Mouse (Mus musculus): ENCODE measurements around the gene Ms4a15. TPM values are rescaled to one million over a fixed set of nuclear protein-coding genes. Genes with fewer than 3 reads are reported as not detected.

The Ms4a15 gene
- polyA plus RNA-seq, 1 experiment from 2014 or later: not detected

GRCm38 (mm10) chr19:10936077-10936476 is 57.0 kb downstream of the Ms4a15 start:
- Histone ChIP-seq H3K9ac (ENCODE audit: low read depth, low read length) (no peak overlapping the region), H3K36me3 (ENCODE audit: control insufficient read depth, insufficient read depth) (no peaks in the 10 kb centered on the region), H3K9me3 (replicated peaks; ENCODE audit: control insufficient read depth, low read length) (no peaks in the 10 kb centered on the region; the same call in 1 of the 2 replicates), H3K4me2 (ENCODE audit: low read depth, low read length) (no peak overlapping the region), H3K27me3 (ENCODE audit: control insufficient read depth, insufficient read depth, low read depth, low read length) (no peaks in the 10 kb centered on the region), H3K4me1 (ENCODE audit: control insufficient read depth, low read depth, low read length) (peaks cover 21% of the 10 kb centered on the region), H3K27ac (ENCODE audit: low read length) (no peak overlapping the region), H3K4me3 (ENCODE audit: low read depth, low read length) (no peak overlapping the region)
- 67% methylated on average over 5 of the region's 5 CpGs for WGBS (ENCODE audit: insufficient replicate concordance)
- no peak for ATAC-seq (ENCODE audit: low read depth)

- no peaks in the 10 kb centered on the region for H3K36me3 ChIP-seq (ENCODE audit: control insufficient read depth, insufficient read depth)
- no peaks in the 10 kb centered on the region for H3K27me3 ChIP-seq (ENCODE audit: control insufficient read depth, insufficient read depth, low read depth, low read length)
- H3K9me3 ChIP-seq (replicated peaks; ENCODE audit: control insufficient read depth, low read length): no peaks in the 10 kb centered on the region; the same call in 1 of the 2 replicates
- no peak overlapping the region for H3K4me2 ChIP-seq (ENCODE audit: low read depth, low read length)
- H3K27ac ChIP-seq (ENCODE audit: low read length): no peak overlapping the region
- no peak overlapping the region for H3K9ac ChIP-seq (ENCODE audit: low read depth, low read length)
- ATAC-seq (ENCODE audit: low read depth): no peak
- H3K4me3 ChIP-seq (ENCODE audit: low read depth, low read length): no peak overlapping the region
- 36% methylated on average over 5 of the region's 5 CpGs for WGBS (ENCODE audit: insufficient replicate concordance)
- H3K4me1 ChIP-seq (ENCODE audit: control insufficient read depth, low read depth, low read length): peaks cover 13% of the 10 kb centered on the region
Observed at GRCm38 (mm10) chr19:10935029-10935428, 58.0 kb downstream of the Ms4a15 start.

- Histone ChIP-seq H3K9me3 (replicated peaks; ENCODE audit: control insufficient read depth, low read length) (no peaks in the 10 kb centered on the region), H3K4me2 (ENCODE audit: low read depth, low read length) (no peak overlapping the region), H3K27ac (ENCODE audit: low read length) (no peak overlapping the region), H3K4me1 (ENCODE audit: control insufficient read depth, low read depth, low read length) (no peaks in the 10 kb centered on the region), H3K9ac (ENCODE audit: low read depth, low read length) (no peak overlapping the region), H3K4me3 (ENCODE audit: low read depth, low read length) (no peak overlapping the region), H3K36me3 (ENCODE audit: control insufficient read depth, insufficient read depth) (no peaks in the 10 kb centered on the region), H3K27me3 (ENCODE audit: control insufficient read depth, insufficient read depth, low read depth, low read length) (no peaks in the 10 kb centered on the region; the same call in 1 of the 2 replicates)
- 33% methylated on average over 2 of the region's 2 CpGs for WGBS (ENCODE audit: insufficient replicate concordance)
- ATAC-seq (ENCODE audit: low read depth): no peak
Observed at GRCm38 (mm10) chr19:10930641-10931040, 62.4 kb downstream of the Ms4a15 start.

Other genes with a start within 250 kb of the Ms4a15 start
- 0.04 TPM in 1 of 2 replicates, not detected in the other for gene Cd6, start 163.2 kb downstream of the Ms4a15 start, polyA plus RNA-seq (2015; fragmentation: Nextera tagmentation; extraction: Ambion mirVana)
- gene Slc15a3, start 153.5 kb downstream of the Ms4a15 start, polyA plus RNA-seq (2015; fragmentation: Nextera tagmentation; extraction: Ambion mirVana): 1.5 and 1.8 TPM in 2 replicates
- gene Tmem132a, start 123.3 kb downstream of the Ms4a15 start, polyA plus RNA-seq (2015; fragmentation: Nextera tagmentation; extraction: Ambion mirVana): 2.7 and 3.1 TPM in 2 replicates
- 16.9 and 20.0 TPM in 2 replicates for gene Tmem109, start 111.2 kb downstream of the Ms4a15 start, polyA plus RNA-seq (2015; fragmentation: Nextera tagmentation; extraction: Ambion mirVana)
- 11.7 and 12.2 TPM in 2 replicates for gene Prpf19, start 98.0 kb downstream of the Ms4a15 start, polyA plus RNA-seq (2015; fragmentation: Nextera tagmentation; extraction: Ambion mirVana)
- not detected in 2 replicates for gene Zp1, start 72.6 kb downstream of the Ms4a15 start, polyA plus RNA-seq (2015; fragmentation: Nextera tagmentation; extraction: Ambion mirVana)
- gene Ptgdr2, start 56.1 kb downstream of the Ms4a15 start, polyA plus RNA-seq (2015; fragmentation: Nextera tagmentation; extraction: Ambion mirVana): 0.04 and 0.05 TPM in 2 replicates
- 9.0 and 9.1 TPM in 2 replicates for gene Ccdc86, start 44.0 kb downstream of the Ms4a15 start, polyA plus RNA-seq (2015; fragmentation: Nextera tagmentation; extraction: Ambion mirVana)
- 0.31 TPM in 1 of 2 replicates, not detected in the other for gene Ms4a10, start 18.6 kb downstream of the Ms4a15 start, polyA plus RNA-seq (2015; fragmentation: Nextera tagmentation; extraction: Ambion mirVana)
- 0.20 TPM in 1 of 2 replicates, not detected in the other for gene Ms4a18, start 24.8 kb upstream of the Ms4a15 start, polyA plus RNA-seq (2015; fragmentation: Nextera tagmentation; extraction: Ambion mirVana)
- 0.19 and 0.20 TPM in 2 replicates for gene Ms4a8a, start 87.9 kb upstream of the Ms4a15 start, polyA plus RNA-seq (2015; fragmentation: Nextera tagmentation; extraction: Ambion mirVana)
- gene 1700017D01Rik, start 137.6 kb upstream of the Ms4a15 start, polyA plus RNA-seq (2015; fragmentation: Nextera tagmentation; extraction: Ambion mirVana): not detected in 2 replicates
- gene 1700025F22Rik, start 172.1 kb upstream of the Ms4a15 start, polyA plus RNA-seq (2015; fragmentation: Nextera tagmentation; extraction: Ambion mirVana): not detected in 2 replicates
- gene Ms4a13, start 203.5 kb upstream of the Ms4a15 start, polyA plus RNA-seq (2015; fragmentation: Nextera tagmentation; extraction: Ambion mirVana): not detected in 2 replicates
- not detected in 2 replicates for gene Ms4a12, start 239.2 kb upstream of the Ms4a15 start, polyA plus RNA-seq (2015; fragmentation: Nextera tagmentation; extraction: Ambion mirVana)

All from liver, embryonic 16.5 days (tissue).